Mouse (Mus musculus) thymus, postnatal 14 days (tissue): Measurements from ENCODE around the gene Gm8660.
"Not testable (repeated sequence)": the region's sequence is repeated elsewhere in the genome, so short reads cannot be mapped to it uniquely, and the experiment has no call there.

Source experiments
- DNase-seq: peaks from one replicate; pipeline ENCODE4 v3.0.0; 2021

Gm8660 gene

DNA sequence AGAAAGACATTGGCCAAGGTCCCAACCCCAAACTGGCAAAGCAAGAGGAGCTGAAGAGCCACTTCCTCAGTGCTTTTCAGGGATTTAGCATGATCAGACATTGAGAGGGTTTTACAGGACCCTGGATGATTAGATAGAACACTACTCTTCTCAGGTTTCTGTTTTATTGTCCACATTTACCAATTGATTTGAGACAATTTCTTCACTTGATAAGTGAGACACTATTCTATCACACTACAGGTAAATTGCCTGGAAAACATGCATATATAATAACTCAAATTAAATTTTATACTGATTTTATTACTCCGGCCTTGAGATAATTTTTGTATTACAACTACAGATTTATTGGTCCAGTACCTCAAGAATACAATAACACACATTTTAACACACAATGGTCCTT, at the start of gene Gm8660:
Gm8660 (minus strand) TSS at position 101 of the 400 bp plus-strand sequence.
- not testable (repeated sequence) for DNase-seq

DNA sequence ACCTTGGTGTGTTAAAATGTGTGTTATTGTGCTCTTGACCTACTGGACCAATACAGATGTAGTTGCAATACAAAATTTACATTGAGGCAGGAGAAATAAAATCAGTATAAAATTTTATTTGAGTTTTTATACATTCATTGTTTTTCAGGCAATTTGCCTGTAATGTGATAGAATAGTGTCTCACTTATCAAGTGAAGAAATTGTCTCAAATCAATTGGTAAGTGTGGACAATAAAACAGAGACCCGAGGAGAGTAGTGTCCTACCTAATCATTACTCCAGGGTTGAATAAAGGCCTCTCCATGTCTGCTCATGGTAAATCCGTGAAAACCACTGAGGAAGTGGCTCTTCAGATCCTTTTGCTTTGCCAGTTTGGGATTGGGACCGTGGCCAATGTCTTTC, 42.4 kb upstream of the Gm8660 start, which contains the start of gene Vmn1r148:
Vmn1r148 (plus strand) TSS at position 301 of the 400 bp plus-strand sequence.
- not testable (repeated sequence) for DNase-seq

DNA sequence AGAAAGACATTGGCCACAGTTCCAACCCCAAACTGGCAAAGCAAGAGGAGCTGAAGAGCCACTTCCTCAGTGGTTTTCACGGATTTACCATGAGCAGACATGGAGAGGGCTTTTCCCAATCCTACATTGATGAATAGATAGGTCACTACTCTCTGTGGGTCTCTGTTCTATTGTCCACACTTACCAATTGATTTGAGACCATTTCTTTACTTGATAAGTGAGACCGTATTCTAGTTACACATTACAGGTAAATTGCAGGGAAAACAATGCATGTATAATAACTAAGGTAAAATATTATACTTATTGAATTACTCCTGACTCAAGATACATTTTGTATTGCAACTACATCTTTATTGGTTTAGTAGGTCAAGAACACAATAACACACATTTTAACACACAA, 41.2 kb downstream of the Gm8660 start, which contains the start of gene Gm4187:
Gm4187 (minus strand) TSS at position 101 of the 400 bp plus-strand sequence.
- DNase-seq = not testable (repeated sequence)
